Mouse (Mus musculus): ENCODE results near the gene Atl1.

- TF ChIP-seq CTCF (IDR thresholded peaks at IDR 0.05; ENCODE audit: control insufficient read depth, insufficient read depth, insufficient replicate concordance, low read depth, low read length) (no peak), POLR2A (IDR thresholded peaks at IDR 0.05; ENCODE audit: control insufficient read depth, low read depth, low read length) (no peak)
These were observed 2.4 kb upstream of the Atl1 start for GRCm38 (mm10) chr12:69890051-69890450.
